Comparison of ENCODE assay signal across 9 mouse cellular contexts in genomic region chr11:96645538-96646037, GRCm38 (mm10).
DNase-seq lines count a peak whose midpoint lies in the region; ATAC-seq lines count a peak whose summit lies in the region.
"Had no signal": no experiment of that assay in that cellular context is flagged by ENCODE, and none has a peak within 500 bp of the region (broad histone marks: within the 10 kb centered on the region; RNA-seq: fewer than 3 reads in every experiment).

No protein-coding gene starts in this region.

- H3K27me3 ChIP-seq in embryonic facial prominence, embryonic 12.5 days, result no peaks in the 10 kb centered on the region
- no peaks in the 10 kb centered on the region for H3K27me3 ChIP-seq in kidney, embryonic 14.5 days (ENCODE audit: control insufficient read depth, insufficient read depth, low read length)
- no peaks in the 10 kb centered on the region for H3K27me3 ChIP-seq in liver, embryonic 11.5 days (replicated peaks; ENCODE audit: control insufficient read depth, insufficient read depth, low read length)

- WGBS in embryonic facial prominence, embryonic 12.5 days, result 33% methylated on average over 10 of the region's 10 CpGs
- WGBS in kidney, embryonic 14.5 days, result 26% methylated on average over 10 of the region's 10 CpGs
- 57% methylated on average over 10 of the region's 10 CpGs for WGBS in liver, embryonic 11.5 days

- no peak; the same call in 1 of the 2 replicates for ATAC-seq in embryonic facial prominence, embryonic 12.5 days (ENCODE audit: insufficient number of reproducible peaks, insufficient read depth, low FRiP score, low TSS enrichment)
- no peak; the same call in 1 of the 2 replicates for ATAC-seq in kidney, embryonic 14.5 days (ENCODE audit: low FRiP score, low TSS enrichment)
- ATAC-seq in liver, embryonic 11.5 days (replicated peaks; ENCODE audit: low FRiP score), result no peak
- no peak for ATAC-seq in megakaryocyte-erythroid progenitor cell, adult 5-6 weeks (replicated peaks; ENCODE audit: low FRiP score, low TSS enrichment, poor library complexity, severe bottlenecking)

- no peak overlapping the region for H3K27ac ChIP-seq in embryonic facial prominence, embryonic 12.5 days
- H3K27ac ChIP-seq in kidney, embryonic 14.5 days (ENCODE audit: low read depth, low read length), result peak overlapping the region; percentile 79; the same call in 1 of the 2 replicates
- peak overlapping the region; percentile 53 for H3K27ac ChIP-seq in liver, embryonic 11.5 days (ENCODE audit: low read depth, low read length)
- H3K27ac ChIP-seq: macrophage had no signal

- H3K4me1 ChIP-seq in embryonic facial prominence, embryonic 12.5 days, result peaks cover 21% of the 10 kb centered on the region
- peaks cover 42% of the 10 kb centered on the region for H3K4me1 ChIP-seq in kidney, embryonic 14.5 days (ENCODE audit: control insufficient read depth, insufficient read depth, low read length)
- H3K4me1 ChIP-seq in liver, embryonic 11.5 days (replicated peaks; ENCODE audit: control insufficient read depth, insufficient read depth, low read length), result peaks cover 3% of the 10 kb centered on the region; the same call in 1 of the 2 replicates

- no peak overlapping the region for H3K4me2 ChIP-seq in embryonic facial prominence, embryonic 12.5 days (replicated peaks)
- H3K4me2 ChIP-seq in kidney, embryonic 14.5 days (replicated peaks; ENCODE audit: low read depth, low read length), result peak overlapping the region; percentile 1; the same call in 1 of the 2 replicates
- no peak overlapping the region for H3K4me2 ChIP-seq in liver, embryonic 11.5 days

- H3K36me3 ChIP-seq in embryonic facial prominence, embryonic 12.5 days, result no peaks in the 10 kb centered on the region
- no peaks in the 10 kb centered on the region for H3K36me3 ChIP-seq in kidney, embryonic 14.5 days (ENCODE audit: control insufficient read depth, insufficient read depth, low read length)
- H3K36me3 ChIP-seq in liver, embryonic 11.5 days (ENCODE audit: control insufficient read depth, insufficient read depth, low read length), result no peaks in the 10 kb centered on the region

- DNase-seq in cerebellum, postnatal 10 days, result peak; percentile 58 to 65
- DNase-seq in cerebellum, adult 8-10 months, result no peak
- DNase-seq in heart, adult 8-10 months (ENCODE audit: low spot score), result peak; percentile 73
- no peak for DNase-seq in liver, embryonic 11.5 days (ENCODE audit: low spot score)
- DNase-seq in right cerebral cortex, postnatal 10 days (ENCODE audit: low spot score in 2 of 2), result peak; percentile 55

- no peak overlapping the region for H3K9ac ChIP-seq in embryonic facial prominence, embryonic 12.5 days
- H3K9ac ChIP-seq in kidney, embryonic 14.5 days (ENCODE audit: low read depth, low read length), result no peak overlapping the region
- H3K9ac ChIP-seq in liver, embryonic 11.5 days (ENCODE audit: low read depth, low read length), result no peak overlapping the region

- H3K4me3 ChIP-seq in embryonic facial prominence, embryonic 12.5 days, result 0 out of 2 replicates have a peak overlapping the region, but pooled peaks have one; percentile 7
- H3K4me3 ChIP-seq in kidney, embryonic 14.5 days (ENCODE audit: low read length), result no peak overlapping the region
- no peak overlapping the region for H3K4me3 ChIP-seq in liver, embryonic 11.5 days (ENCODE audit: low read depth, low read length)

- H3K9me3 ChIP-seq in embryonic facial prominence, embryonic 12.5 days, result no peaks in the 10 kb centered on the region
- no peaks in the 10 kb centered on the region for H3K9me3 ChIP-seq in kidney, embryonic 14.5 days (ENCODE audit: control insufficient read depth, low read length)
- no peaks in the 10 kb centered on the region for H3K9me3 ChIP-seq in liver, embryonic 11.5 days (ENCODE audit: control insufficient read depth, low read length)

Comparison
In these comparisons a context has a peak if more than half of its experiments do, and no peak if none do; other contexts are left out.
1. DNase-seq: peak in cerebellum, postnatal 10 days (2 of 2), heart, adult 8-10 months (single experiment) and right cerebral cortex, postnatal 10 days (2 of 2); none in cerebellum, adult 8-10 months (single experiment) and liver, embryonic 11.5 days (single experiment).